Mouse (Mus musculus) limb, embryonic 12.5 days (tissue): ENCODE data around the gene Ugt1a6b. TPM values are rescaled to one million over a fixed set of nuclear protein-coding genes. Genes with fewer than 3 reads are reported as not detected.

ENCODE experiments used
- ATAC-seq: fragments of 200-750 bp; cut with Nextera tagmentation; 2 replicates; pipeline ENCODE4 v1.8.0; 2017; ENCODE audit warnings: low read depth, moderate TSS enrichment; ENCODE audit not compliant: insufficient number of reproducible peaks, insufficient read depth, low FRiP score, low TSS enrichment
- H3K27ac ChIP-seq: fragments of 300-500 bp; sonication (generic); 2 replicates; pipeline ENCODE4 v1.5.1; 2016; ENCODE audit warnings: mild to moderate bottlenecking, moderate library complexity
- H3K27me3 ChIP-seq: fragments of 300-500 bp; sonication (generic); 2 replicates; pipeline ENCODE4 v1.6.1; 2016; ENCODE audit warnings: mild to moderate bottlenecking, moderate library complexity
- H3K36me3 ChIP-seq: fragments of 300-500 bp; sonication (generic); 2 replicates; pipeline ENCODE4 v1.6.1; 2016; ENCODE audit warnings: mild to moderate bottlenecking, moderate library complexity
- H3K4me1 ChIP-seq: fragments of 300-500 bp; sonication (generic); replicated peaks from 2 replicates; pipeline ENCODE4 v1.6.1; 2016
- H3K4me2 ChIP-seq: fragments of 300-500 bp; sonication (generic); 2 replicates; pipeline ENCODE4 v1.6.1; 2016; ENCODE audit warnings: mild to moderate bottlenecking, moderate library complexity
- H3K4me3 ChIP-seq: fragments of 300-500 bp; sonication (generic); replicated peaks from 2 replicates; pipeline ENCODE4 v1.5.1; 2016; ENCODE audit warnings: mild to moderate bottlenecking
- H3K9ac ChIP-seq: fragments of 300-500 bp; sonication (generic); replicated peaks from 2 replicates; pipeline ENCODE4 v1.6.1; 2016; ENCODE audit warnings: mild to moderate bottlenecking, moderate library complexity
- H3K9me3 ChIP-seq: fragments of 300-500 bp; sonication (generic); 2 replicates; pipeline ENCODE4 v1.6.1; 2016; ENCODE audit warnings: mild to moderate bottlenecking, moderate library complexity
- WGBS: fragments of 180-500 bp; shearing (Covaris S2); methylation state at CpG from one replicate; pipeline ENCODE4 v1.1.7; 2016; 5-methylcytosine and 5-hydroxymethylcytosine counted together
- polyA plus RNA-seq: library from polyadenylated mRNA; unstranded; fragments of >200 nt; fragmentation: Nextera tagmentation; extraction: Ambion mirVana; gene quantifications from 2 replicates; pipeline ENCODE4 v1.2.1, GENCODE M21; 2016

The Ugt1a6b gene
- polyA plus RNA-seq, 1 experiment from 2014 or later, result not detected

DNA sequence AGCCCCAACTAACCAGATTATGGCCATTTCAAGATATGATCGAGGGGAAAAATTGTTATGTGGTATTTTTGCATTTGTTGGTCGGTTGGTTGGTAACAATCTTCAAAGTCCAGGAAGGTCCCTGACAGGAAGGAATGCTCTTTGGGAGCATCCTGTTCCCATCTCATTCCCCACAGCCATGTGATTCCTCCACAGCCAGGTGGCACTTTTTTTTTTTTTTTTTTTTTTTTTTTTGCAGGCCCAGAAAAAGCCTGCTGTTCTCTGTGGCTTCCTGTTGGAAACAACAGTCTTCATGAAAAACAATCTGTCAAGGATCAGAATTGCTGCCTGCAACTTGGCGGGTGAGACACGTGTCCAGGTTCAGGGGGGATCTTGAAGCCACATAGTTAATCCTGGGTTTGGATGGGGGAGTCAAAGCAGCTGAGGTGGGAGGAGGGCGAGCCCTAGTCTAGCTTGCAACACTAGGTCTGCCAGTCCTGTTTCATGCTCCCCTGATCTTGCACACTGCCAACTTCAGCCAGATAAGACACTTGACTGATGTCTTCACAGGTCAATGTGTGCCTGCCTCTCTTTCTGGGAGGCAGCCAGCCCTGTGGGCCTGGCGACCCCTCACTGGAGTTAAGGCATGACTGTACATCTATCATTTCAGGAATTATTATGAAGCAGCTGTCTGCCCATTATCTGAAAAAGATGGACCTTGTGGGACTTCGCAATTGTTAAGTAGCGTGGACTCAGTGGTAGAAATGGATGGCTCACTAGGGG is 156.0 kb downstream of the Ugt1a6b start:
- no peak overlapping the region for H3K27ac ChIP-seq
- peaks cover 68% of the 10 kb centered on the region for H3K9me3 ChIP-seq
- H3K36me3 ChIP-seq, result peaks cover 50% of the 10 kb centered on the region
- no peak for ATAC-seq
- no peak overlapping the region for H3K4me2 ChIP-seq
- H3K9ac ChIP-seq, result no peak overlapping the region
- H3K27me3 ChIP-seq, result no peaks in the 10 kb centered on the region
- 75% methylated on average over 8 of the region's 8 CpGs for WGBS
- H3K4me3 ChIP-seq, result no peak overlapping the region
- H3K4me1 ChIP-seq, result 0 out of 2 replicates have a peak, but pooled peaks cover 2% of the 10 kb centered on the region

GRCm38 (mm10) chr1:88259643-88260024 is 156.6 kb downstream of the Ugt1a6b start:
- Histone ChIP-seq H3K36me3 (peaks cover 56% of the 10 kb centered on the region), H3K9me3 (peaks cover 63% of the 10 kb centered on the region)
- 0 out of 2 replicates have a peak, but pooled peaks have one; percentile 3 for ATAC-seq

DNA sequence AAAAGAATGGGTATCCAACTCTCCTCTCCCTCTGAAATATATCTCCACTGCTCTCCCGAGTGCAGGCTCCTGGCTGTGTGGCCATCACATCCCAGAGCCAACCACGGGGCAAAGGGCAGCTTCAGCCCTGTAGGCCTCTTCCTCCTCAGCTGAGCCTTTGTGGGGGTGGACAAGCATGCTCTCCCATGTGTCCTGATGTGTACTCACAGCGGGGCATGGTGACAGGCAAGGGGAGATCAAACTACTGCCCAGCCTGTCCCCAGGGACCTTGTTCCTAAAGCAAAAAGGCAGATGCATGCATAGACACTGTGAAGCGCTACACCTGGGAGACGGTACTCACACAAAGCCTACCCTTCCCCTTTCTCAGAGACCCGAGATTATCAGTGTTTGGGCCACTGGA is 157.1 kb downstream of the Ugt1a6b start:
- peak; percentile 6; the same call in 1 of the 2 replicates for ATAC-seq
- no peaks in the 10 kb centered on the region for H3K27me3 ChIP-seq
- no peak overlapping the region for H3K27ac ChIP-seq
- H3K9ac ChIP-seq, result no peak overlapping the region
- peaks cover 61% of the 10 kb centered on the region for H3K9me3 ChIP-seq
- H3K4me1 ChIP-seq, result 0 out of 2 replicates have a peak, but pooled peaks cover 2% of the 10 kb centered on the region
- WGBS, result 85% methylated on average over 6 of the region's 6 CpGs
- peaks cover 60% of the 10 kb centered on the region for H3K36me3 ChIP-seq
- H3K4me2 ChIP-seq, result no peak overlapping the region
- no peak overlapping the region for H3K4me3 ChIP-seq

More at GRCm38 (mm10) chr1:88259643-88260024, 156.6 kb downstream of the Ugt1a6b start:
- Histone ChIP-seq H3K4me2 (no peak overlapping the region), H3K27ac (no peak overlapping the region), H3K9ac (no peak overlapping the region), H3K4me3 (no peak overlapping the region), H3K4me1 (0 out of 2 replicates have a peak, but pooled peaks cover 2% of the 10 kb centered on the region), H3K27me3 (no peaks in the 10 kb centered on the region)
- WGBS, result 80% methylated on average over 4 of the region's 4 CpGs

DNA sequence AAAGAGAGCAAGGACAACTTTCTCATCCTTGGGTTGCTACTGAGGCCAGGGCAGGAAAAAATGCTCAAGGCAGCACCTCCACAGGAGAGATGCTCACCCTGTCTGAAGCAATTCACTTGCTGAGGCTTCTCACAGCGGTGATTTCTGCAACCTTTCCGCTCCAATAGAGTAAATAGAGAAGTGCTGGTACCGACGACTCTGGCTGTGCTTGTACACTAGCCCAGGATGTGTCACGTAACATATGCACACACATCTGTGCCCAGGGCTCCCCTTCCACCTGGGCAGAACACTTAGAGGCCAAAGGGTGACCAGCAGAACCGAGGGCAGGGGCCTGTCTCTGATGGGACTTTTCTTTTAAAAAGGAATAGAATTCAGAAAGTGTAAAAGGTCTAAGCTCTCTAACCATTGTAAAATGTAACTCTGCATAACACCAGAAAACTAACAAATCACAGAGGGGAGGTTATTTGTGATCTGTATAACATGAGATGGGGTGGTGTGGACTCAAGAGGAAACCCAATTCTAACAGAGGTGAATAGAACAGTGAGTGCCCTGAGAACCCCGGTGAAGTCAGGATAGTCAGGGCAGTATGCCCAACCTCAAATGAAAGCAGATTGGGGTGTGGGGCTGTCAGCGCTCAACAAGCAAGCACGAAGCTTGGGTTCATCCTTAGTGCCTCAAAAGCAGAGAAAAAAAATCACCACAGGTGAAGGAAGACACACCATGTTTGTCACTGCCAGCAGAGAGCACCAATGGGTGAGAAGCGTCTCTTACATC is 157.7 kb downstream of the Ugt1a6b start:
- H3K27ac ChIP-seq, result no peak overlapping the region
- ATAC-seq, result no peak
- H3K9ac ChIP-seq, result no peak overlapping the region
- peaks cover 54% of the 10 kb centered on the region for H3K9me3 ChIP-seq
- peaks cover 67% of the 10 kb centered on the region for H3K36me3 ChIP-seq
- no peaks in the 10 kb centered on the region for H3K27me3 ChIP-seq
- H3K4me2 ChIP-seq, result no peak overlapping the region
- H3K4me1 ChIP-seq, result 0 out of 2 replicates have a peak, but pooled peaks cover 2% of the 10 kb centered on the region
- WGBS, result 86% methylated on average over 10 of the region's 10 CpGs
- no peak overlapping the region for H3K4me3 ChIP-seq

DNA sequence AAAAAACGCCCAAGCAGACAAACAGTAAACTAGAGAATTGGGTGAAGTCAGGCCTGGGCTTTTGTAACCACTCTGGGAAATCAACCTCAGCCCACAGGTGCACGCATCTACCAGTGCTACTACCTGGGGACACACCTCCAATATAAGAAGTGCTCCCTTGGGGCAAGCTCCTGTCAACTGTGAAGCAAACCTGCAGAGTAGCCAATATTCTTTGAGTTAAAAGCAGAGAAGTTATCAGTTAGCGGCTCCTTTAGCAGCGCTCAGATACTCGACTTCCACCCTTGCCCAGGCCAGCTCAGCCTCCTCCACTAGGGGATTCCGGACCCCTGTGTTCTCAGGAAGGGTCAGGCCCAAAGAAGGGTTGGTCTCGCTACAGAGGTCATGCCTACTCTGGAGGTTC is 158.7 kb downstream of the Ugt1a6b start:
- Histone ChIP-seq H3K4me2 (no peak overlapping the region), H3K4me1 (0 out of 2 replicates have a peak, but pooled peaks cover 2% of the 10 kb centered on the region), H3K36me3 (peaks cover 76% of the 10 kb centered on the region), H3K9ac (no peak overlapping the region), H3K4me3 (no peak overlapping the region), H3K9me3 (peaks cover 45% of the 10 kb centered on the region), H3K27ac (no peak overlapping the region), H3K27me3 (no peaks in the 10 kb centered on the region)
- no peak for ATAC-seq
- 86% methylated on average over 7 of the region's 7 CpGs for WGBS

DNA sequence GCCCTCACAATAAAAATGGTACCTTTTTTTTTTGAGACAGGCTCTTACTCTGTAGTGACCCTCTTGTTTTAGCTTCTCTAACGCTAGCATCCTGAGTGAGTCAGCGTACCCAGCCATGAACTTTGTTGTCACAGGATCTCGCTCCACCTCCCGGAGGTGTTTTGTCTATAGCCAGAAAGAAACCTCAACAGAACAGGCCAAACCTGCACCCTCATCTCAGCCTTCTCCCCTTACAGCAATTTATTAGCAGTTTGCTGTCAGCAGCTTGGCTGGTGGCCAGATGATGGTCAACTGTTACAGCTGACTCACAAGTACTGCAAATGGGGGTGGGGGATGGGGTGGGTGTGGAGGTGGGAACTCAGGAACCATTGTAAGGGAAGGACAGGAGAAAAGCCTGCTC is 159.2 kb downstream of the Ugt1a6b start:
- no peak overlapping the region for H3K27ac ChIP-seq
- H3K9me3 ChIP-seq, result peaks cover 39% of the 10 kb centered on the region
- 0 out of 2 replicates have a peak, but pooled peaks cover 2% of the 10 kb centered on the region for H3K4me1 ChIP-seq
- 87% methylated on average over 4 of the region's 4 CpGs for WGBS
- no peak overlapping the region for H3K4me2 ChIP-seq
- H3K4me3 ChIP-seq, result no peak overlapping the region
- no peaks in the 10 kb centered on the region for H3K27me3 ChIP-seq
- peaks cover 82% of the 10 kb centered on the region for H3K36me3 ChIP-seq
- no peak for ATAC-seq
- no peak overlapping the region for H3K9ac ChIP-seq

DNA sequence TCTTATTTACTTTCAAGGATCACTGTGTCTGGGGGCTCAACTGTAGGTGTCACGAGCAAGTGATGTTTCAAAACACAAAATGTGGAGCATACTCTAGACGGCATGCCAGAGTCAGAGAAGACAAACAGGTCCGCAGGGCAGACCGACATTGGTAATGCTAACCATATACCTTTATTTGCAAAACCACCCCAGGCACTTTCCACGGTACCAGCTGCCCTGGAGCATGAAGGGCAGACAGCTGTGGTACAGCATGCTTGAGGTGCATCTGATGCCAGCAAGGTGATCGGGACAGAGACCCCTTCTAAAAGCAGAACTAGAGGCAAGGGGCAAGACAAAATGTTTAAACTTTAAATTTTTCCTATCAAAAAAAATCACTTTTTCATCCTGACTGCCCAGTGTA is 159.9 kb downstream of the Ugt1a6b start:
- Histone ChIP-seq H3K27ac (no peak overlapping the region), H3K27me3 (no peaks in the 10 kb centered on the region), H3K4me3 (no peak overlapping the region), H3K36me3 (peaks cover 89% of the 10 kb centered on the region), H3K9ac (no peak overlapping the region), H3K4me1 (0 out of 2 replicates have a peak, but pooled peaks cover 2% of the 10 kb centered on the region), H3K4me2 (no peak overlapping the region), H3K9me3 (peaks cover 32% of the 10 kb centered on the region)
- WGBS, result 78% methylated on average over 6 of the region's 6 CpGs
- ATAC-seq, result no peak

- Histone ChIP-seq H3K9ac (no peak overlapping the region), H3K27me3 (no peaks in the 10 kb centered on the region), H3K9me3 (peaks cover 28% of the 10 kb centered on the region; the same call in 1 of the 2 replicates), H3K4me3 (no peak overlapping the region), H3K36me3 (peaks cover 97% of the 10 kb centered on the region), H3K4me1 (0 out of 2 replicates have a peak, but pooled peaks cover 2% of the 10 kb centered on the region), H3K4me2 (no peak overlapping the region), H3K27ac (no peak overlapping the region)
- WGBS, result 90% methylated on average over 5 of the region's 5 CpGs
- ATAC-seq, result no peak
These were observed 160.7 kb downstream of the Ugt1a6b start for GRCm38 (mm10) chr1:88263778-88264177.

- Histone ChIP-seq H3K4me2 (no peak overlapping the region), H3K4me1 (0 out of 2 replicates have a peak, but pooled peaks cover 2% of the 10 kb centered on the region), H3K9ac (no peak overlapping the region), H3K36me3 (peaks cover 100% of the 10 kb centered on the region), H3K4me3 (no peak overlapping the region), H3K27me3 (no peaks in the 10 kb centered on the region), H3K9me3 (peaks cover 26% of the 10 kb centered on the region; the same call in 1 of the 2 replicates), H3K27ac (no peak overlapping the region)
- ATAC-seq, result no peak
- 89% methylated on average over 7 of the region's 7 CpGs for WGBS
These were observed 161.3 kb downstream of the Ugt1a6b start for GRCm38 (mm10) chr1:88264237-88264868.

DNA sequence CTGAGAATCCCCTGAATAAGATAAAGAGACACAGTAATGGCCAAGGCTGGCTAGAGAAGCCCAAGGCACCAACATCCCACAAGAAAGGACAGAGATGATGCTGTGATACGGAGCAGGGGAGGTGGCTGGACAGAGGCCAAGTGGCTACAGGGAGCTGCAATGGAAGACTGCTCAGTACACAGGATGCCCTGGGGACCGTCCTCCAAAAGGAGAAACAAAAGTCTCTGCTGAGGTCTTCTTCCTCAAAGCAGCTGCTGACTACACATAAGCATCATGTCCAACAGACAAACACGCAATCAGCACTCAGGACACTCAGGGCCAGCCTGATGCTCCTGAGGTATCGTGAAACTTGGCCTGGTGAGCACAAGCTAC is 161.8 kb downstream of the Ugt1a6b start:
- Histone ChIP-seq H3K4me2 (no peak overlapping the region), H3K27me3 (no peaks in the 10 kb centered on the region), H3K9ac (no peak overlapping the region), H3K36me3 (peaks cover 100% of the 10 kb centered on the region), H3K27ac (no peak overlapping the region), H3K4me3 (no peak overlapping the region), H3K4me1 (0 out of 2 replicates have a peak, but pooled peaks cover 2% of the 10 kb centered on the region), H3K9me3 (peaks cover 21% of the 10 kb centered on the region; the same call in 1 of the 2 replicates)
- WGBS, result 76% methylated on average over 4 of the region's 4 CpGs
- no peak for ATAC-seq

DNA sequence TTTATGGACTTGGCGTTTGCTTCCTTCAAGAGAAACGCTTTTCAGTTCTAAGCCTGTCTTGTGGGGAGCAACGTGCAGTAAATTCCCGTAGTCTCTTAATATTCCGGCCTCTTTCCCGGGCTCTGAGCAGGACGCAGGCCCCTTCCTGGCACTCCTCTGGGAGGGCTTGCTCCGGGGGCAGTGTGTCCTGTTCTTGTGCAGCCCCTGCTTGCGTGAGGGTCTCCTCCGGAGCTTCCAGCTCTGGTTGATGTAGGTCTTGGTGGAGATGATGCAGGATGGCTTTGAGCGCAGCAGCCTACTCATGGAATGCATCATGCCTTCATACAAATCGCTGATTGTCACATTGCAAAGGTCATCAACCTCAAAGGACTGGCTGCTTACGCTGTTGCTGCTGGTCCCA is 163.1 kb downstream of the Ugt1a6b start:
- WGBS, result 89% methylated on average over 13 of the region's 13 CpGs
- Histone ChIP-seq H3K27me3 (no peaks in the 10 kb centered on the region), H3K9me3 (peaks cover 12% of the 10 kb centered on the region; the same call in 1 of the 2 replicates), H3K4me2 (no peak overlapping the region), H3K4me3 (no peak overlapping the region), H3K9ac (no peak overlapping the region), H3K27ac (no peak overlapping the region), H3K36me3 (peaks cover 91% of the 10 kb centered on the region), H3K4me1 (no peaks in the 10 kb centered on the region)
- ATAC-seq, result no peak
